Mouse (Mus musculus): ENCODE results near the gene Cabp4. TPM values are rescaled to one million over a fixed set of nuclear protein-coding genes. Genes with fewer than 3 reads are reported as not detected.
A peak's percentile ranks its signal among the peaks of the same experiment; 100 is the strongest.

The Cabp4 gene
- polyA plus RNA-seq, 1 experiment: 0.04 TPM

DNA sequence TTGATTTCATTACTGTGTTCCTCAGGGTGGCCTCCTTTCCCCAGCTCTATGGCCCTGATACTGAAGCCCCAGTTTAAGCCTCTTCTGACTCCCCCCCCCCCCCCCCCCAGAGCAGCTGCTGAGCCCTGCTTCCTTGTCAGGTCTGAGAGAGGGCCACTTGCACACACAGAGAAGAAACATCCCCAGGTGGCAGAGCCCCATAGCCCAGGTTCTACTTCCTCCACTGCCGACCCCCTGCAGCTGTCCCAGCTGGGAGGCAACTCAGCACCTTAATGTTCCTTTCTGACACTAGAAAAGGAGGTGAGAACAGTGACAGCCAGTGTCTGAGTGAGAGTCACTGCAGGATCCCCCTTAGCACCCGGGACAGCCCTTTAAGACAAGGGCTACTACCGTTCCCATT, 40.0 kb downstream of the Cabp4 start:
- no peak overlapping the region for H3K4me3 ChIP-seq (ENCODE audit: insufficient read depth, poor library complexity, severe bottlenecking)
- peaks cover 9% of the 10 kb centered on the region for H3K79me3 ChIP-seq (ENCODE audit: low read depth)
- H3K27me3 ChIP-seq (ENCODE audit: control insufficient read depth, insufficient read depth, insufficient read length): no peaks in the 10 kb centered on the region
- TF ChIP-seq FOSL1 (IDR thresholded peaks at IDR 0.05; ENCODE audit: insufficient read depth, low read length, poor library complexity, severe bottlenecking) (no peak), MYOG (IDR thresholded peaks at IDR 0.05; ENCODE audit: control insufficient read depth, extremely low read depth, insufficient read length) (no peak), USF1 (IDR thresholded peaks at IDR 0.05; ENCODE audit: low read depth) (no peak), MAX (IDR thresholded peaks at IDR 0.05) (no peak), MYOD1 (IDR thresholded peaks at IDR 0.05; ENCODE audit: control insufficient read depth, insufficient read length, low read depth) (no peak), CEBPB (IDR thresholded peaks at IDR 0.05; ENCODE audit: low read depth) (no peak), CTCF (IDR thresholded peaks at IDR 0.05; ENCODE audit: control insufficient read depth, insufficient read depth, insufficient read length) (no peak)
- H3K79me2 ChIP-seq (ENCODE audit: control insufficient read depth, insufficient read depth): peaks cover 23% of the 10 kb centered on the region
- H3ac ChIP-seq (ENCODE audit: control insufficient read depth, insufficient read length, low read depth): no peak overlapping the region
- H3K36me3 ChIP-seq (ENCODE audit: control insufficient read depth, insufficient read depth): peaks cover 51% of the 10 kb centered on the region

DNA sequence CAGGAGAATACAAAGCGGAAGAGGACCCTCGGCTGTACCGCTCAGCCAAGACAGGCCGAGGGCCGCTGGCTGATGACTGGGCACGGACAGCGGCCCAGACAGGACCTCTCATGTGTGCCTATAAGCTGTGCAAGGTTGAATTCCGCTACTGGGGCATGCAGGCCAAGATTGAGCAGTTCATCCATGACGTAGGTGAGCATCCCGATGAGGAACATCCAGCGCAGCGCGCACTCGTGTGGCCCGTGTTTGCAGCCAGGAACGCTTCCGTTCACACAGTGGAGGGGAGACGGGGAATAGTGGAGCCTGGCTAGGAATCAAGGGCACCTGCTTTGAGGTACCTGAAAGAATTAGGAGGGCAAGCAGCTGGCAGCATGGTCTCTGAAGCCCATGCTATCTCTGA, 40.5 kb downstream of the Cabp4 start:
- Histone ChIP-seq H3K79me2 (ENCODE audit: control insufficient read depth, insufficient read depth) (peaks cover 28% of the 10 kb centered on the region), H3K4me3 (ENCODE audit: insufficient read depth, poor library complexity, severe bottlenecking) (no peak overlapping the region), H3K36me3 (ENCODE audit: control insufficient read depth, insufficient read depth) (peaks cover 46% of the 10 kb centered on the region), H3K27me3 (ENCODE audit: control insufficient read depth, insufficient read depth, insufficient read length) (no peaks in the 10 kb centered on the region), H3ac (ENCODE audit: control insufficient read depth, insufficient read length, low read depth) (no peak overlapping the region), H3K79me3 (ENCODE audit: low read depth) (peaks cover 9% of the 10 kb centered on the region)
- no peak for TF ChIP-seq CTCF (IDR thresholded peaks at IDR 0.05; ENCODE audit: control insufficient read depth, insufficient read depth, insufficient read length)
- no peak for TF ChIP-seq MYOG (IDR thresholded peaks at IDR 0.05; ENCODE audit: control insufficient read depth, extremely low read depth, insufficient read length)
- TF ChIP-seq MAX (IDR thresholded peaks at IDR 0.05): no peak
- TF ChIP-seq FOSL1 (IDR thresholded peaks at IDR 0.05; ENCODE audit: insufficient read depth, low read length, poor library complexity, severe bottlenecking): no peak
- no peak for TF ChIP-seq MYOD1 (IDR thresholded peaks at IDR 0.05; ENCODE audit: control insufficient read depth, insufficient read length, low read depth)
- TF ChIP-seq CEBPB (IDR thresholded peaks at IDR 0.05; ENCODE audit: low read depth): no peak
- no peak for TF ChIP-seq USF1 (IDR thresholded peaks at IDR 0.05; ENCODE audit: low read depth)

DNA sequence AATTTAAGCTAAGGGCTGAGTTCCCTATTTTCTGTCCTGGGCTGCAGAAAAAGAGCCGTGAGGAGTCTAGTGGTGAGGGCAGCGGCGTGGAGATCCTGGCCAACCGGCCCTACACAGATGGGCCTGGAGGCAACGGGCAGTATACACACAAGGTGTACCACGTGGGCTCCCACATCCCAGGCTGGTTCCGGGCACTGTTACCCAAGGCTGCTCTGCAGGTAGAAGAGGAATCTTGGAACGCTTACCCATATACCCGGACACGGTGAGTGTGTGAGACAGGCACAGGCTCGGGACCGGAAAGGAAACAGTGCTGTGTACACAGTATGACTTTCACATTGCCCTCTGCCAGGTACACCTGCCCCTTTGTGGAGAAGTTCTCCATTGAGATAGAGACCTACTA, 41.2 kb downstream of the Cabp4 start:
- no peaks in the 10 kb centered on the region for H3K27me3 ChIP-seq (ENCODE audit: control insufficient read depth, insufficient read depth, insufficient read length)
- H3K79me3 ChIP-seq (ENCODE audit: low read depth): peaks cover 9% of the 10 kb centered on the region
- peaks cover 39% of the 10 kb centered on the region for H3K36me3 ChIP-seq (ENCODE audit: control insufficient read depth, insufficient read depth)
- H3K79me2 ChIP-seq (ENCODE audit: control insufficient read depth, insufficient read depth): peaks cover 35% of the 10 kb centered on the region
- no peak overlapping the region for H3ac ChIP-seq (ENCODE audit: control insufficient read depth, insufficient read length, low read depth)
- no peak overlapping the region for H3K4me3 ChIP-seq (ENCODE audit: insufficient read depth, poor library complexity, severe bottlenecking)
- TF ChIP-seq MYOD1 (IDR thresholded peaks at IDR 0.05; ENCODE audit: control insufficient read depth, insufficient read length, low read depth): no peak
- TF ChIP-seq CEBPB (IDR thresholded peaks at IDR 0.05; ENCODE audit: low read depth): no peak
- TF ChIP-seq USF1 (IDR thresholded peaks at IDR 0.05; ENCODE audit: low read depth): no peak
- TF ChIP-seq FOSL1 (IDR thresholded peaks at IDR 0.05; ENCODE audit: insufficient read depth, low read length, poor library complexity, severe bottlenecking): no peak
- TF ChIP-seq MYOG (IDR thresholded peaks at IDR 0.05; ENCODE audit: control insufficient read depth, extremely low read depth, insufficient read length): no peak
- no peak for TF ChIP-seq MAX (IDR thresholded peaks at IDR 0.05)

DNA sequence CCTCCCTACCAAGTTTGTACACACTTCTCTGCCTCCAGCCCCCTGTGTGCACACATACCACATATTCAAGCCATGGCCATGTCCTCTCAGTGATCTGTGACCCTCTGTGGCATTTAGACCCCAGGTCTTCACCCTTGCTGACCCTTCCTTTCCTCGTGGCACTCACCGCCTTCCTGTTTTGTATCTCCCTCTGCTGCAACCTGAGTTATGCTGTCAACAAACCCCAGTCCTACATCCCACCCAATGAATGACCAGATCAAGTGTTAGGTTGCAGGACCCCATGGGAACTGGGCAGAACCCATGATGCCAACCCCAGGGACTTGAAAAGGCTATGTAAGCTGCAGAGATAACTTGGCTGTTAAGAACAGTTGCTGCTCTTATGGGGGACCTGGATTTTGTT, 41.8 kb downstream of the Cabp4 start:
- H3K79me2 ChIP-seq (ENCODE audit: control insufficient read depth, insufficient read depth): peaks cover 36% of the 10 kb centered on the region
- H3K27me3 ChIP-seq (ENCODE audit: control insufficient read depth, insufficient read depth, insufficient read length): no peaks in the 10 kb centered on the region
- H3K4me3 ChIP-seq (ENCODE audit: insufficient read depth, poor library complexity, severe bottlenecking): no peak overlapping the region
- H3K79me3 ChIP-seq (ENCODE audit: low read depth): peaks cover 9% of the 10 kb centered on the region
- H3ac ChIP-seq (ENCODE audit: control insufficient read depth, insufficient read length, low read depth): no peak overlapping the region
- no peak for TF ChIP-seq CTCF (IDR thresholded peaks at IDR 0.05; ENCODE audit: control insufficient read depth, insufficient read depth, insufficient read length)
- H3K36me3 ChIP-seq (ENCODE audit: control insufficient read depth, insufficient read depth): peaks cover 34% of the 10 kb centered on the region

DNA sequence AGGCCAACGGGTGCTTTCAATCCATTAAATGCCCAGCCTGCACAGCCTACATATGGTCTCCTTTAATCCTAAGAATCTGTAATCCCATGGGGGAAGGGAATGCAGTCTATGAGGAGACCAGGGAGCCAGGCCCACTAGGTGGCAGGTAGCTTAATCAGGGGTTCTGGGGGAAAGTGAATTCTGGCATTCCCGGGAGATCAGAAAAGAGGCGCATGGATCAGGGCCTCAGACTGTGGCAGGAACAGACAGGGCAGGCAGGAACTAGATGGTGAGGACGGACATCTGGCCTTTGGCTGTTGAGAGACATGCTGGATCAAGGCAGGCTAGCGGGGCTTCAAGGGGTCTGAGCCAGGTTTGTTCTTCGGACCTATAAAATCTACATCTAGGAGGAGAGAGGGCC, 42.4 kb downstream of the Cabp4 start:
- Histone ChIP-seq H3K27me3 (ENCODE audit: control insufficient read depth, insufficient read depth, insufficient read length) (no peaks in the 10 kb centered on the region), H3K4me3 (ENCODE audit: insufficient read depth, poor library complexity, severe bottlenecking) (no peak overlapping the region), H3K79me3 (ENCODE audit: low read depth) (peaks cover 9% of the 10 kb centered on the region), H3K79me2 (ENCODE audit: control insufficient read depth, insufficient read depth) (peaks cover 36% of the 10 kb centered on the region), H3ac (ENCODE audit: control insufficient read depth, insufficient read length, low read depth) (no peak overlapping the region), H3K36me3 (ENCODE audit: control insufficient read depth, insufficient read depth) (peaks cover 31% of the 10 kb centered on the region)
- TF ChIP-seq MYOD1 (IDR thresholded peaks at IDR 0.05; ENCODE audit: control insufficient read depth, insufficient read length, low read depth) (no peak), MAX (IDR thresholded peaks at IDR 0.05) (no peak), CTCF (IDR thresholded peaks at IDR 0.05; ENCODE audit: control insufficient read depth, insufficient read depth, insufficient read length) (no peak), MYOG (IDR thresholded peaks at IDR 0.05; ENCODE audit: control insufficient read depth, extremely low read depth, insufficient read length) (no peak), CEBPB (IDR thresholded peaks at IDR 0.05; ENCODE audit: low read depth) (no peak), FOSL1 (IDR thresholded peaks at IDR 0.05; ENCODE audit: insufficient read depth, low read length, poor library complexity, severe bottlenecking) (no peak), USF1 (IDR thresholded peaks at IDR 0.05; ENCODE audit: low read depth) (no peak)

DNA sequence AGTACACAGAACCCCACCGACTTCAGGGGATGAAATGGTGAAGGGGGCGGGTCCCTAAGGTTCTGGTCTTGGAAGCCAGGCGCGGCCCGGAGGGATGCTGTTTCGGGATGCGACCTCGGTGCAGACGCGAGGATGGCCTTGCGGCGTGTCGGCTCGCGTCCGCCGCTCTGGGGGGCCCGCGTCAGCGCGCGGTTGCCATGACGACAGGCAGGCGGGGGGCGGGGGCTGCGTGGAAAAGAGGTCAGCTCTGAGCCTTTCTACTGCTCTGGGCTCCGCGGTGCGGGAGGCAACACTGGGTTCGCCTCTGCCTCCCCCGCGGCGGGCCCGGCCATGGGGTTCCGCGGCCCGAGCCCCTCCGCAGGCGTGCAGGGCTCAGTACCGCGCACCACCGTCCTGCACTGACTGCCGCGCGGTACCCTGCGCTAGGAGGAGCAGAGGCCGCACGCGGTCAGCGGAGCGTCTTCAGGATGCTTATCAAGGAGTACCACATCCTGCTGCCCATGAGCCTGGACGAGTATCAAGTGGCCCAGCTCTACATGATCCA, 43.0 kb downstream of the Cabp4 start:
- no peak for TF ChIP-seq CTCF (IDR thresholded peaks at IDR 0.05; ENCODE audit: control insufficient read depth, insufficient read depth, insufficient read length)
- no peak for TF ChIP-seq USF1 (IDR thresholded peaks at IDR 0.05; ENCODE audit: low read depth)
- no peak for TF ChIP-seq MAX (IDR thresholded peaks at IDR 0.05)
- TF ChIP-seq FOSL1 (IDR thresholded peaks at IDR 0.05; ENCODE audit: insufficient read depth, low read length, poor library complexity, severe bottlenecking): no peak
- TF ChIP-seq MYOG (IDR thresholded peaks at IDR 0.05; ENCODE audit: control insufficient read depth, extremely low read depth, insufficient read length): no peak
- no peak for TF ChIP-seq MYOD1 (IDR thresholded peaks at IDR 0.05; ENCODE audit: control insufficient read depth, insufficient read length, low read depth)
- TF ChIP-seq CEBPB (IDR thresholded peaks at IDR 0.05; ENCODE audit: low read depth): no peak
- H3K36me3 ChIP-seq (ENCODE audit: control insufficient read depth, insufficient read depth): peaks cover 31% of the 10 kb centered on the region
- no peaks in the 10 kb centered on the region for H3K27me3 ChIP-seq (ENCODE audit: control insufficient read depth, insufficient read depth, insufficient read length)
- H3K79me2 ChIP-seq (ENCODE audit: control insufficient read depth, insufficient read depth): peaks cover 36% of the 10 kb centered on the region
- H3ac ChIP-seq (ENCODE audit: control insufficient read depth, insufficient read length, low read depth): peak overlapping the region; percentile 99
- peaks cover 9% of the 10 kb centered on the region for H3K79me3 ChIP-seq (ENCODE audit: low read depth)
- H3K4me3 ChIP-seq (ENCODE audit: insufficient read depth, poor library complexity, severe bottlenecking): peak overlapping the region; percentile 69
